Mouse (Mus musculus) telencephalon, adult 2 months (tissue): ENCODE results near the gene Vmn1r213.

Experiments used
- DNase-seq: peaks from one replicate; pipeline ENCODE4 v3.0.0-alpha.2; 2011; ENCODE audit warnings: low read depth, low spot score

Gene Vmn1r213

DNA sequence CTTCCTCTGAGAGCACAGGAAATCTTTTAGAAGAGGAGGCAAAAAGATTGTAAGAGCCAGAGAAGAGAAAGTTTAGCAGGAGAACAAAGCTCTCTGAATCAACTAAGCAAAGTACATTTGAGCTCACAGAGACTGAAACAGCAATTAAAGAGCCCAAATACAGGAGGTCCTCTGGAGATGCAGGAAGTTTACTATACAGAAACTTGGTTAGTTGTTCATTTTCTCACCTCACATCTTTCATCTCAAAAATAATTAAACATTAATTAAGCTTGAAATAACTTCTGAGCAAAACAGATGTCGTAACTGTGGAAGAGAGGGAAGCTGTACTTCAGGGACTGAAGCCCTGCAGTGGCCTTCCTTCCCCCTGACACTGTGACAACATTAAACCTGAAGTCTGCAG, at the start of gene Vmn1r213:
Gene Vmn1r213, plus strand, starts transcription at position 301 of the 400 bp plus-strand sequence.
- DNase-seq, result no peak

DNA sequence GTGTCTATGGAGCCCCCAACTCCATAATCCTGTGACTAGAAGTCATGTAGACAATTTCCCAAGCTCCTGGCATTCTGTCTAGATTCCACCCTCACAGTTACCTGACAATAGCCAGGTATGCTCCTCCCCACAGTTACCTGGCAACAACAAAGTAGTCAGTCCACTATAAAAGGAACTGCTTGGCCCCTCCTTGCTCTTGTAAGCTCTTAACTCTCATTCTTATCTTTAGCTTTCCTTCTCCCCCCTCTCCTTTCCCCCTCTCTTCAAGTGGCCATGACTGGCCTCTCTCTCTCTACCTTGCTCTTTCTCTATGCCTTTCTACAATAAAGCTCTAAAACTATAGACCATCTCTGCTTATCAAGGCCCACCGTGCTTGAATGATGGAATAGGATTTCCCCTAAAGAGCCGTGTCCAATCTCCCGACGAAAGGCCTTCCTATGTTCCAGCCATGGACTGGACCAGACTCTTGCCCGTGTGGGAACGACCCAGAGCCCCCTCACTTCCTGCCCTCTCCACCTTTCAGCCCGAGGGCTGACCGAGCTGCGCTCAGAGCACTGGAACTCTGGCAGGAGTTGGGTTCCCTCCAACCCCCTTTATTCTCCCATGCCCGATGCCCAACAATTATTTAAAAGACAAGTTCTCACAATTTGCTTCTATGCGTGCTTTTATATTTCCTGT, 17.1 kb upstream of the Vmn1r213 start:
- DNase-seq, result no peak

DNA sequence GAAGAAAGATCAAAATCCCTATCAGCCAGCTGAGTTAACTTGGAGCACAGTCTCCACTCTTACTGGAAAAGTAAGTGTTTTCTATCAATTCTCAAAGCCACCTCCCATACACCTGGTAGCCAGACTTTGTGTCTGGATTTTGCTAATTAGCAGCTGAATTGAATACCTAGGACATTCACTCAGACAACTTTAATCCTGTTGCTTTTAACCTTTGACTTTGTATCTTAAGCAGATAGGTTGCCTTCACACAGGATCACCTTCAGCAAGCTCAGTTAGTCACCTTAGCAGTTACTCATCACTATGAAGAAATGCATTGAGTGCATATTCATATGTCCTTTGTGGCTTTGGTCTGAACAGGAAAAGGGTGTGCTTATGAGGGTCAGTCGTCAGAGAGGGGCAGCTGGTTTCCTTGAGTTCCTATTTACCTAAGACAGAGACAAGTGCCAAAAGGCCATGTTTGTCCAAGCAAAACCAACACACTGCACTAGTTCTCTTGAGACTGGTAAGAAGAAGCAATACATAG, 15.2 kb upstream of the Vmn1r213 start:
- no peak for DNase-seq

DNA sequence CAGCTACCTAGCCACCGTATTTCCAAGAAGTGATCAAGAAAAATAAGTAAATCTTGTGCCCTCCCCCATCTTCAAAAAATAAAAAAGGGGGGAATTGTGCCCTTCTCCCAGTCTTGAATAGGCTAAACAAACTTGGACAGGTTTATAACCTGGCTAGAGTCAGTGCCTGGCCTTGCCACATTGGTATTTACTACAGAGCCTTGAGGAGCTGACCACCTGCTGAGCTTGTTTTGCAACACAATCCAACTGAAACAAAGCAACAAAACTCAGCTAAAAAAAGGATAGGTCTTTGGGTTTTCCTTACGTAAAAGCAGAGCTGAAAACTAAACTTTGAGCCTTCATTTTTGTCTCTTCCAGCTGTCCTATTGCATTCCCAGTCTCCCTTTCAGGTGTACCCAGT, 14.7 kb upstream of the Vmn1r213 start:
- no peak for DNase-seq

DNA sequence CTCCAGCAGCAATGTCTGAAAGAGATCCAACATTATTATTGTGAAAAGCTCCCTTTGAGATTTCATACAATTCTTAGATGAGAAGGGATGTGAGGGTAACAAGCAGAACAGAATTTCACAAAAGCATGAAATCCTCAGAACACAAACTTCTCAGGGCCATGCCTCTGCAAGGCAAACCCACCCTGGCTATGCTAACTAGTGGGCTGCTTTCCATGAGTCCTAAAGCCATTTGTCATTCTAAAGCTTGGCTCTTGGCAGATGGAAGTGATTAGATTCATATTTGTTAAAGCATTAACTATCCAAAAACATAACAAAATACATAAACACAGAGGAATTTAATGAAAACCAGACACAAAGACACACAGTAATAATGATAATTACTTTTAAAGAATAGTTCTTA, 10.7 kb downstream of the Vmn1r213 start:
- DNase-seq, result no peak

DNA sequence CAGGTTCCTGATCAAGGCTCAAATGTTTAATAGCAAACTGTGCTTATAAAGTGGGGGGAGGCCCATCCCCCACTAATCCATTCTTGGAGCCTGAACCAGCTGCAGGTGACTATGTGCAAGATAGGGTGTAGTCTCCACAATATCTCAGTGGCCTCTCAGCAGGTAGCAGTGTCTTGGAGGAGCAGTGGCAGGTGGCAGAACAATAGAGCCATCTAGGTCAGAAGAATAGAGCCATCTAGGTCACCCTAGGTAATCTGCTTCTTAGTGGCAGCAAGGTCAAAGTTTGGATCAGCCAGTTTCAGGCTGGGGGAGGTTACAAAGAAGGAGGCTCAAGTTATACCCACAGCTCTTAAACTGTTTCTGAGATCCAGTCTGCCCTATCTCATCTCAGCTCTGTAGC, 17.4 kb downstream of the Vmn1r213 start:
- no peak for DNase-seq

DNA sequence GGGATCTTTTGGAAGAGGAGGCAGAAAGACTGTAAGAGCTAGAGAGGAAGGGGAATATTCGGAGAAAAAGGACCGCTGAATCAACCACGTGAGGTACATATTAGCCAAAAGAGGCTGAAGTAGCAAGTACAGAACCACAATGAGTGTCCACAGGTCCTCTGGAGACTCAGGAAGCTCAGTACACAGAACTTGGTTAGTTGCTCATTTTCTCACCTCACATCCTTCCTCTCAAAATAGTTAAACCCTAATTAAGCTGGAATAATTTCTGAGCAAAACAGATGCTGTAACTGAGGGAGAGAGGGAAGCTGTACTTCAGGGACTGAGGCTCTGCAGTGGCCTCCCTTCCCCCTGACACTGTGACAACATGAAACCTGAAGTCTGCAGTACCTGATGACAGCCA, 22.7 kb downstream of the Vmn1r213 start, which contains the start of gene Vmn1r214:
Gene Vmn1r214, plus strand, starts transcription at position 301 of the 400 bp plus-strand sequence.
- no peak for DNase-seq

DNA sequence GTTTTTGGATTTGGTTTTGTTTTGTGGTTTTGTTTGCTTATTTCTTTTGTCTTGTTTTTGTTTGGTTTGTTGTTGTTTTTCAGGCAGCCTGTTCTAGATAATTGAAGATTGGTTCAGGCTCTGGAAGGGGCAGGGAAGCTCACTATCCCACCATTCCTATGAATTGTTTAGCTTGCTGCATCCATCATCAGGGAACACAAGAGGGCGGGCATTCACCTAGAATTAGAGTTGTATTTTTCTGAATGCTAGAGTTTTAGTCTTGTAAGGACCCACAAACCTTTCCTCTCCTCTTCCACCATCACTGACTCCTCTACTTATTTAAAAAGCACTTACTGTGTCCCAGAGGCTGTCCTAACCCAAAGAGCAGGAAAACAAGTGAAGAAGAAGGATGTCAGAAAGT, 50.3 kb downstream of the Vmn1r213 start:
- no peak for DNase-seq
